In genomic region chr4:116220071-116220650, GRCm38 (mm10) we compare ENCODE assay signal across 8 mouse cellular contexts. TPM values are rescaled to one million over a fixed set of nuclear protein-coding genes. Genes with fewer than 3 reads are reported as not detected.
A peak's percentile ranks its signal among the peaks of the same experiment; 100 is the strongest.
DNase-seq lines count a peak whose midpoint lies in the region; ATAC-seq and TF ChIP-seq lines count a peak whose summit lies in the region.

No protein-coding gene starts in this region.

- no peak for TF ChIP-seq CTCF in midbrain, postnatal 0 days (IDR thresholded peaks at IDR 0.05)

- WGBS in heart, embryonic 10.5 days: 9% methylated on average over 6 of the region's 6 CpGs
- 4% methylated on average over 6 of the region's 6 CpGs for WGBS in midbrain, postnatal 0 days

- H3K27ac ChIP-seq in heart, embryonic 10.5 days: peak overlapping the region; percentile 99
- peak overlapping the region; percentile 99 for H3K27ac ChIP-seq in midbrain, postnatal 0 days (ENCODE audit: low read depth, low read length)

- no peaks in the 10 kb centered on the region for H3K27me3 ChIP-seq in heart, embryonic 10.5 days (ENCODE audit: insufficient read depth, poor library complexity, severe bottlenecking)
- no peaks in the 10 kb centered on the region for H3K27me3 ChIP-seq in midbrain, postnatal 0 days (ENCODE audit: insufficient read depth, low read length)

- no peaks in the 10 kb centered on the region for H3K36me3 ChIP-seq in heart, embryonic 10.5 days
- H3K36me3 ChIP-seq in midbrain, postnatal 0 days (ENCODE audit: insufficient read depth, low read length): no peaks in the 10 kb centered on the region

- peak overlapping the region; percentile 79 for H3K4me3 ChIP-seq in heart, embryonic 10.5 days
- peak overlapping the region; percentile 78 for H3K4me3 ChIP-seq in midbrain, postnatal 0 days (ENCODE audit: low read depth, low read length)

- peak; percentile 11 for DNase-seq in 3T3-L1 (ENCODE audit: low read depth, low spot score)
- peak; percentile 10 for DNase-seq in R1 (ENCODE audit: low read depth, low spot score)
- no peak for DNase-seq in heart, embryonic 10.5 days (ENCODE audit: low spot score)
- DNase-seq in kidney, postnatal 10 days: peak; percentile 21
- DNase-seq in midbrain, postnatal 0 days (ENCODE audit: low spot score): peak; percentile 3
- DNase-seq in spleen, postnatal 4 days (ENCODE audit: low spot score in 2 of 2): no peak
- DNase-seq in ovary, adult 18-20 months (ENCODE audit: low spot score): no peak
- no peak for DNase-seq in c-Kit-positive CD71-positive TER-119-positive erythroid progenitor cells, embryonic 14.5 days (ENCODE audit: low spot score)

- H3K4me1 ChIP-seq in heart, embryonic 10.5 days: peaks cover 16% of the 10 kb centered on the region; the same call in 1 of the 2 replicates
- peaks cover 4% of the 10 kb centered on the region; the same call in 1 of the 2 replicates for H3K4me1 ChIP-seq in midbrain, postnatal 0 days (ENCODE audit: insufficient read depth, low read length)

- no peaks in the 10 kb centered on the region for H3K9me3 ChIP-seq in heart, embryonic 10.5 days
- H3K9me3 ChIP-seq in midbrain, postnatal 0 days (ENCODE audit: low read length): no peaks in the 10 kb centered on the region

- no peak for ATAC-seq in midbrain, postnatal 0 days (ENCODE audit: low FRiP score)

- peak overlapping the region; percentile 84 for H3K9ac ChIP-seq in midbrain, postnatal 0 days (replicated peaks; ENCODE audit: low read length, poor library complexity, severe bottlenecking)

- peak overlapping the region; percentile 68 for H3K4me2 ChIP-seq in midbrain, postnatal 0 days (ENCODE audit: low read depth, low read length, poor library complexity, severe bottlenecking)

RNA-seq across cellular contexts. Expression of gene Pik3r3, which starts 1.3 kb away (rescaled TPM):
- 17.2 and 22.7 TPM in 2 replicates for polyA plus RNA-seq in heart, embryonic 10.5 days (2016; fragmentation: Nextera tagmentation; extraction: Ambion mirVana)
- 48.3 and 59.5 TPM in 2 replicates for total RNA-seq in midbrain, postnatal 0 days (2014; rRNA removed)
- polyA plus RNA-seq in midbrain, postnatal 0 days (2015; fragmentation: Nextera tagmentation; extraction: Ambion mirVana): 39.5 and 47.3 TPM in 2 replicates

RNA-seq across cellular contexts. Expression of gene Gm49337, which starts 47.0 kb away (rescaled TPM):
- polyA plus RNA-seq in heart, embryonic 10.5 days (2016; fragmentation: Nextera tagmentation; extraction: Ambion mirVana): not detected in 2 replicates
- not detected in 2 replicates for total RNA-seq in midbrain, postnatal 0 days (2014; rRNA removed)
- polyA plus RNA-seq in midbrain, postnatal 0 days (2015; fragmentation: Nextera tagmentation; extraction: Ambion mirVana): not detected in 2 replicates

RNA-seq across cellular contexts. Expression of gene 1700042G07Rik, which starts 47.0 kb away (rescaled TPM):
- polyA plus RNA-seq in heart, embryonic 10.5 days (2016; fragmentation: Nextera tagmentation; extraction: Ambion mirVana): not detected in 2 replicates
- total RNA-seq in midbrain, postnatal 0 days (2014; rRNA removed): not detected in 2 replicates
- polyA plus RNA-seq in midbrain, postnatal 0 days (2015; fragmentation: Nextera tagmentation; extraction: Ambion mirVana): not detected in 2 replicates

RNA-seq across cellular contexts. Expression of gene Tspan1, which starts 52.8 kb away (rescaled TPM):
- polyA plus RNA-seq in heart, embryonic 10.5 days (2016; fragmentation: Nextera tagmentation; extraction: Ambion mirVana): 0.10 TPM in 1 of 2 replicates, not detected in the other
- total RNA-seq in midbrain, postnatal 0 days (2014; rRNA removed): 0.57 and 0.77 TPM in 2 replicates
- polyA plus RNA-seq in midbrain, postnatal 0 days (2015; fragmentation: Nextera tagmentation; extraction: Ambion mirVana): 0.26 and 0.31 TPM in 2 replicates

Comparison
In these comparisons a context has a peak if more than half of its experiments do, and no peak if none do; other contexts are left out.
1. DNase-seq: peak in 3T3-L1 (single experiment), R1 (single experiment), kidney, postnatal 10 days (single experiment) and midbrain, postnatal 0 days (single experiment); none in heart, embryonic 10.5 days (single experiment), spleen, postnatal 4 days (0 of 2), ovary, adult 18-20 months (single experiment) and c-Kit-positive CD71-positive TER-119-positive erythroid progenitor cells, embryonic 14.5 days (single experiment).